Mouse (Mus musculus) testis, adult 2 months (tissue): Measurements from ENCODE around the gene Tbx5.

ENCODE experiments used
- CTCF ChIP-seq: fragments of 200-500 bp; IDR thresholded peaks from 2 replicates; pipeline ENCODE4 v1.5.1; 2012; ENCODE audit warnings: low read depth, mild to moderate bottlenecking, inconsistent platforms, low read length, moderate library complexity; ENCODE audit not compliant: control insufficient read depth, insufficient read depth, insufficient replicate concordance
- POLR2A ChIP-seq: fragments of 200-500 bp; IDR thresholded peaks from 2 replicates; pipeline ENCODE4 v1.6.1; 2012; ENCODE audit warnings: low read depth, mild to moderate bottlenecking, inconsistent platforms, low read length, moderate library complexity; ENCODE audit not compliant: control insufficient read depth

DNA sequence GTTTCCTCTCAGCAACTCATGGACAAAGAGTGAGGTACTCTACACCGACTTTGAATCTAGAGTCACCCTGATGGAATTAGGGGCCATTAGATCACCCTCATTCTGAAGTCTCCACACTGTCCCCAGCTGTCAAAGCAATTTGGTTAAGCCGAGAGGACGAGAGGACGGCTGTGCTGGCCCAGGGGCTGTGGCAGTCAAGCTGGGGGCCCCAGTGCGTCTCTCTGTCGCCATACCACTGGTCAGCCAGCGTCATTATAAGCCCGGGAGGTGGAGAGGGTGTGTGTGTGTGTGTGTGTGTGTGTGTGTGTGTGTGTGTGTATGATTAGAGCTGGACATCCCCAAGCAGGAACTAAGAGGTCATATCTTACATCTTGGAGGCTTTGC lies 10.9 kb downstream of the Tbx5 start:
- TF ChIP-seq POLR2A (no peak), CTCF (no peak)
